Mouse (Mus musculus) R1 (cell line): ENCODE data around the gene Pepd.

Source experiments
- DNase-seq: peaks from one replicate; pipeline ENCODE4 v3.0.0-alpha.2; 2018; ENCODE audit warnings: low read depth, low spot score

Gene Pepd

DNA sequence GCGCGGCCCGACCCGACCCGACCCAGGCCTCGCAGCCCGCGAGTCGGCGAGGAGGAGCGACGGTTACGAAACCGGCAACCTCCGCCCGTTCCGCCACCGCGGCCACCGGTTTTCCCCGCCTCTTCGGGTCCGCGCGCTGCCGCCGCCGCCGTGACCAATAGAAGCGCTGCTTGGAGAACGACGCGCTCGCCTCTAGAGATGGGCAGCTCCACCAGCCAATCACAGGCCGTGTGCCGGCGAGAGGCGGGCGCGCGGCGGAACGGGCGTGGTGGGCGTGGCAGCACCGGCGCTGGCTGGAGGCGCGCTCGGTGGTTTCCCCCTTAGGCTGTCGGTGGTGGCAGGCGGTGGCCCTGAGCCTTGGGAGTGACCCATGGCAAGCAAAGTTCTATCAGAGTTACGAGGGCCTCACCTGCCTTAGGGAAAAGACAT, 144.3 kb downstream of the Pepd start, which contains the start of gene Cebpg:
Cebpg (minus strand) TSS at position 138 of the 429 bp plus-strand sequence.
- peak; percentile 90 for DNase-seq

DNA sequence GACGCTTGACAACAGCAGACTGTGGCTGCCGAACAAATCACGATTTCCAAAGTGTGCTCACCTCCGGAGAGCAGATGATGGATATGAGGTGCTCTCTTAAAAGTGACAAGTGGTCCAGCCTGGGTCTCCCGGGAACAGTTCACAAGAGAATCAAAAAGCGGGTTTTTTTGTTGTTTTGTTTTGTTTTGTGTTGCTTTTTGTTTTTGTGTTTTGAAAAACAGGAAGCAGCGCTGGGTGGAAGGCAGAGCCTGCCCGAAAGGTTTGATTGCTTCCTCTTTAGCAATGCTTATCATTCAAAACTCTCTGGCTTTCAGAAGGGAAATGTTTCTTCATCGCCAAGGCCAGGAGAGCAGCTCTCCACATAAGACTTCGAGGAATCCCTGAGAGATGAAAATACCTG, 144.8 kb downstream of the Pepd start:
- DNase-seq: no peak

- no peak for DNase-seq
Observed at GRCm38 (mm10) chr7:35057569-35057968, 145.4 kb downstream of the Pepd start.

DNA sequence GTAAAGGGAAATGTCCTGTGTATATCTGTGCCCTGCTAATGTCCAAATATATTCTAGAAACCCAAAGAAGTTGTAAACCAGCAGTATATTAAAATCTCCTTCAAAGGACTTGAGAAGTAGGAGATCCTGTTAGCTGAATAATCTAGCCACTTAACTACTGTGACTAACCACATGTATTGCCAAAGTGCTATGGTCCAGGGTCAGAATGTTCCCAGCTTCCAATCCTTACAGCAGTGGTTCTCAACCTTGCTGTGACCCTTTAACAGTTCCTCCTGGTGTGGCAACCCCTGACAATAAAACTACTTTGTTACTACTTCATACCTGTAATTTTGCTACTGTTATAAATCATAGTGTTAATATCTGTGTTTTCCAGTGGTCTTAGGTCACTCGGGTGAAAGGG, 146.2 kb downstream of the Pepd start:
- no peak for DNase-seq

GRCm38 (mm10) chr7:35059467-35059866, 147.3 kb downstream of the Pepd start:
- peak; percentile 71 for DNase-seq

GRCm38 (mm10) chr7:35064286-35065258, 152.4 kb downstream of the Pepd start:
- peak; percentile 44 for DNase-seq

DNA sequence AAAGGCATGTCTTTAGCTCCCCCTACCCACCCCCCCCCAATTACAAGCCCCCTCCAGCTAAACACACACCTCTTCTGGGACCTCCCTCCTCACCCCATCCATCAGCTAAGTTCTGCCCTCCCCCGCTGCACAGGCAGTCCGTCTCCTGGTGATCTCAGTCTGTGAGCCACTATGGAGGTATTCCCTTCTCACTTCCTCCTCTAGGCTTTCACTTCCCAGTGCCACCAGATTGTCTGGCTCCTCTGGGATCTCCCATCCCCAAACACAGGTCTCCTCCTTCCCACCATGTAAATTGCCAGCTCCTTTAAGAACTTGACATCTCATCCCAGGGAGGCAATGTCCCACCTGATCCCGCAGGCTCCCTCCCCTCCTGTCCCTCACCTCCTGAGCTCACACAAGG, 153.8 kb downstream of the Pepd start:
- no peak for DNase-seq

GRCm38 (mm10) chr7:35066640-35067212, 154.5 kb downstream of the Pepd start:
- DNase-seq: no peak

DNA sequence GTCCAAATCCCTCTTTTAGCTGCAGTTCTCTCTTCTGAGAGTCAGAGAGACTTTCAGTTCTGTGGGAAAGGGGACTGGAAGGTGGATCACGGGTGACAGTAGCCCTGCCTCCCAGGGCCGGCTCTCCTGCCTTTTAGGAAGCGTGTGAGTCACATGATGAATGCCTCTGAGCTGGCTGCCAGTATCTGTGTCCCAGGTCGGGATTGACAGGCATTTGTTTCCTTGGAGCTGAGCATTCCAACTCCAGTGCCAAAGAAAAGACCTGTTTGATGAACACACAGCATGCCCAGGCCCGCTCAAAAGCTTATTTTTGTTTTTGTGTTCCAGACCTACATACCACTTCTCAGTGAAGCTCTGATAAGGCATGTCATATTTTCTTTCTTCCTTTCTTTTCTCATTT, 164.5 kb downstream of the Pepd start:
- no peak for DNase-seq

DNA sequence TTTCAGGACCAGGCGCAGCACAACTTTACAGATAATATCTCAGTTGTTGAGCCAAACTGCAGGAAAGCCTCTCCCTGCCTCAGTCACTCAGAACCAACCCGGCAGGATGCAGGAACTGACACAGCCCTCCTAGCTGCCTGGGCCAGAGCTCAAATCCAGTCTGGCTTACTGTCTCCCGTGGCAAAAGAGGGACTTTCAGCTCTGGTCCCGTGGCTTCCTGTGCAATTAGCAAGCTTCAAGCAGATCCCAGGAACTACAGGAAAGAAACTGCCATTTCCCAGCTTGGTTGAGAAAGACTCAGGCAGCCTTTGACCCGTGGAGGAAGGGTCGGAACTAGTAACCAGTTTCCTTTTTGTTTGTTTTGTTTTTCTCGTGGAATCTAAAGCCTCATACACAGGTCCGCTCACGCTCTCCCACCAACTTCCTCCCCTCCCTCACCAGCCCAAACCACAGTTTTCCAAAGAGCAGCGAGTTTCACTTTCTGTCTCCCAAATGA, 168.7 kb downstream of the Pepd start:
- DNase-seq: peak; percentile 18

GRCm38 (mm10) chr7:35081406-35082104, 169.4 kb downstream of the Pepd start:
- no peak for DNase-seq

DNA sequence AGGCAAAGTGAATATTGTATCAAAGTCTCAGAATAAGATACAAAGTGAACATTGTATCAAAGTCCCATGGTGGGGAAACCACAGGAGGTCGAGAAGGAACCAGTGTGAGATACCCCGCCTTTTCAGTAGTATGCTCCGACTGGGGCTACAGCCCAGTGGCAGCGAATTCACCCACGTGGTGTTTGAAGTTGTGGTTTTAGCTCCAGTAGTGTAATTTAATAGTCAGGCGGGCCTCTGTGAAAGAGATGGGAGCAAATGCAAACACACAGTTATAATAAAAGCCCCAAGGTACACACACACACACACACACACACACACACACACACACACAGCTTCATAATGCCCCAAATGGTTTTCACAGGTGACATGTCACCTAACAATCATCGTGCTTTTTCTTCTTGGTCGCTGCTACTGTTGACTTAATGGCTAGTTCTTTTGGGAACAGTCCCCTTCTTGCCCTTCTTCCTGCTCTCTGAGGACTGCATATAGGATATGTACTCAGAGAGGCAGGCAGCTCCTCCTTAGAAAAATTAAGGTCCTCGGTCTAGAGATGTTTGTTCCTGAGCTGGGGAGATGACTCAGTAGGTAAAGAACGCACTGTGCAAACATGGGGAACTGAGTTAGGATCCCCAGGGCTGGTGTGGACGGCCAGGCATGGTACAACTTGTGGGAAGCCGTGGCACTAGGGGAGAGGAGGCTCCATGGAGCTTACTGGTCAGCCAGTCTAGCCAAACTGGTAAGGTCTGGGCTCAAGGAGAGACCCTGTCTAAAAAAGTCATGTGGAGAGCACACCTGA, 172.6 kb downstream of the Pepd start:
- no peak for DNase-seq

DNA sequence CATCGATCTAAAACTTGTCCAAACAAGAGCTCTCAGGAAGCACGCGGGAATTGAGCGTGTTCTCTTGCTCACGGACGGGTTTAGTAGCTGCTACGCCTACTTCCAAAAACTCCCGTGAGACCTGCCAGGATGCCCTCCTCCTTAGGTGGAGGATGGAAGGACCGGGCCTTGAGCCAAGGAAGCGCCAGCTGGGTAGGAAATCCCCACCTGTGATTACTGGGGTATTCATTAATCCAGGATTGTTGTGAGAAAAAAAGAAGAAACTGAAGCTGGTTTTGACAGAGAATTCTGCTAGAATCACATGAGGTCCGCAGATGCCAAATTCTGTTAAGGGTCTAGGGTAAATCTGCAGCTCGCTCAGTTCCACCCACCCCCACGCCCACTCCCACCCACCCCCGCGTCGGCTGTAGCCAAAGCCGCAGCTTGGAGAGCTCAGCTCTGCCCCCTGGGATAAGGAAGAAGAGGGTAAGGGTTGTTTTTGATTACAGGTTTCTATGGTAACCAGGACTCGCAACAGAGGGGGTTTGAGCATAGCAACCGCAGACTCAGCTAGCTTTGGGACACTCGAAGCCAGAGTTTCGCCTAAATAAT, 174.2 kb downstream of the Pepd start:
- DNase-seq: peak; percentile 82

- no peak for DNase-seq
Observed at GRCm38 (mm10) chr7:35090550-35090949, 178.4 kb downstream of the Pepd start.
